Mouse (Mus musculus) intestine, embryonic 16.5 days (tissue): Measurements from ENCODE around the gene Fstl3. TPM values are rescaled to one million over a fixed set of nuclear protein-coding genes. Genes with fewer than 3 reads are reported as not detected.

Experiments
- ATAC-seq: fragments of 200-750 bp; cut with Nextera tagmentation; 2 replicates; pipeline ENCODE4 v1.8.0; 2017; ENCODE audit warnings: moderate TSS enrichment, moderate library complexity
- H3K27ac ChIP-seq: fragments of 300-500 bp; sonication (generic); 2 replicates; pipeline ENCODE4 v1.5.1; 2014; ENCODE audit warnings: mild to moderate bottlenecking, low read length
- H3K27me3 ChIP-seq: fragments of 300-500 bp; sonication (generic); replicated peaks from 2 replicates; pipeline ENCODE4 v1.6.1; 2014; ENCODE audit warnings: low read length, control low read depth, mixed read lengths; ENCODE audit not compliant: control insufficient read depth, insufficient read depth
- H3K36me3 ChIP-seq: fragments of 300-500 bp; sonication (generic); 2 replicates; pipeline ENCODE4 v1.6.1; 2014; ENCODE audit warnings: low read length, control low read depth; ENCODE audit not compliant: control insufficient read depth, insufficient read depth
- H3K4me1 ChIP-seq: fragments of 300-500 bp; sonication (generic); 2 replicates; pipeline ENCODE4 v1.6.1; 2014; ENCODE audit warnings: low read length, control low read depth, mixed read lengths; ENCODE audit not compliant: control insufficient read depth, insufficient read depth
- H3K4me2 ChIP-seq: fragments of 300-500 bp; sonication (generic); 2 replicates; pipeline ENCODE4 v1.6.1; 2014; ENCODE audit warnings: low read depth, low read length, control low read depth
- H3K4me3 ChIP-seq: fragments of 300-500 bp; sonication (generic); 2 replicates; pipeline ENCODE4 v1.5.1; 2014; ENCODE audit warnings: mild to moderate bottlenecking, low read length
- H3K9ac ChIP-seq: fragments of 300-500 bp; sonication (generic); 2 replicates; pipeline ENCODE4 v1.6.1; 2014; ENCODE audit warnings: low read depth, low read length
- H3K9me3 ChIP-seq: fragments of 300-500 bp; sonication (generic); 2 replicates; pipeline ENCODE4 v1.6.1; 2016; ENCODE audit warnings: low read length, control low read depth; ENCODE audit not compliant: control insufficient read depth
- WGBS: fragments of 180-500 bp; shearing (Covaris S2); extraction: QIAGEN DNeasy Blood & Tissue Kit; methylation state at CpG from one replicate; pipeline ENCODE4 v1.1.7; 2014; 5-methylcytosine and 5-hydroxymethylcytosine counted together
- polyA plus RNA-seq: library from polyadenylated mRNA; unstranded; fragments of >200 nt; fragmentation: Nextera tagmentation; extraction: Ambion mirVana; gene quantifications from 2 replicates; pipeline ENCODE4 v1.2.1, GENCODE M21; 2015

Gene Fstl3
- polyA plus RNA-seq, 1 experiment from 2014 or later = 15.1 TPM

- no peak within 1 kb of the TSS for H3K27ac ChIP-seq
- H3K9me3 ChIP-seq = no peaks in the 10 kb centered on the region; the same call in 1 of the 2 replicates
- no peak within 1 kb of the TSS for H3K9ac ChIP-seq
- H3K4me1 ChIP-seq = peaks cover 18% of the 10 kb centered on the region
- WGBS = 88% methylated on average over 4 of the region's 4 CpGs
- no peaks in the 10 kb centered on the region for H3K27me3 ChIP-seq
- ATAC-seq = no peak
- H3K4me2 ChIP-seq = no peak within 1 kb of the TSS
- no peaks in the 10 kb centered on the region for H3K36me3 ChIP-seq
- no peak within 1 kb of the TSS for H3K4me3 ChIP-seq
Measured at GRCm38 (mm10) chr10:79790861-79791260, 13.8 kb downstream of the Fstl3 start, which contains the start of gene Prss57. TSS of gene Prss57 (minus strand) at chr10:79790961.

- Histone ChIP-seq H3K9ac (no peak overlapping the region), H3K4me1 (peaks cover 22% of the 10 kb centered on the region), H3K27me3 (no peaks in the 10 kb centered on the region), H3K36me3 (no peaks in the 10 kb centered on the region), H3K4me2 (no peak overlapping the region), H3K9me3 (no peaks in the 10 kb centered on the region; the same call in 1 of the 2 replicates), H3K27ac (no peak overlapping the region), H3K4me3 (no peak overlapping the region)
- no peak for ATAC-seq
- 81% methylated on average over 5 of the region's 5 CpGs for WGBS
Measured at GRCm38 (mm10) chr10:79792339-79793040, 15.4 kb downstream of the Fstl3 start.

GRCm38 (mm10) chr10:79793051-79793737 lies 16.1 kb downstream of the Fstl3 start, which contains the start of gene Palm:
TSS of gene Palm (plus strand) at chr10:79793572.
- 6% methylated on average over 51 of the region's 51 CpGs for WGBS
- peak; percentile 62 for ATAC-seq

GRCm38 (mm10) chr10:79793738-79794490 lies 16.8 kb downstream of the Fstl3 start:
- ATAC-seq = peak; percentile 4
- WGBS = 3% methylated on average over 38 of the region's 38 CpGs
- Histone ChIP-seq H3K36me3 (no peaks in the 10 kb centered on the region), H3K27me3 (no peaks in the 10 kb centered on the region), H3K27ac (peak overlapping the region; percentile 74), H3K4me2 (peak overlapping the region; percentile 94), H3K4me3 (peak overlapping the region; percentile 89), H3K9ac (peak overlapping the region; percentile 93), H3K4me1 (peaks cover 22% of the 10 kb centered on the region), H3K9me3 (no peaks in the 10 kb centered on the region; the same call in 1 of the 2 replicates)

More at GRCm38 (mm10) chr10:79793051-79793737, 16.1 kb downstream of the Fstl3 start, which contains the start of gene Palm:
- Histone ChIP-seq H3K27me3 (no peaks in the 10 kb centered on the region), H3K4me2 (peak within 1 kb of the TSS; percentile 94), H3K9ac (peak within 1 kb of the TSS; percentile 93), H3K9me3 (no peaks in the 10 kb centered on the region; the same call in 1 of the 2 replicates), H3K4me3 (peak within 1 kb of the TSS; percentile 89), H3K27ac (peak within 1 kb of the TSS; percentile 74), H3K4me1 (peaks cover 22% of the 10 kb centered on the region), H3K36me3 (no peaks in the 10 kb centered on the region)

GRCm38 (mm10) chr10:79794491-79794931 lies 17.4 kb downstream of the Fstl3 start:
- WGBS = 13% methylated on average over 10 of the region's 10 CpGs
- Histone ChIP-seq H3K4me2 (peak overlapping the region; percentile 94), H3K27me3 (no peaks in the 10 kb centered on the region), H3K4me1 (peaks cover 22% of the 10 kb centered on the region), H3K4me3 (peak overlapping the region; percentile 89), H3K9ac (peak overlapping the region; percentile 93), H3K9me3 (no peaks in the 10 kb centered on the region; the same call in 1 of the 2 replicates), H3K36me3 (no peaks in the 10 kb centered on the region), H3K27ac (peak overlapping the region; percentile 74)
- ATAC-seq = peak; percentile 34

GRCm38 (mm10) chr10:79795905-79796304 lies 18.8 kb downstream of the Fstl3 start:
- H3K4me2 ChIP-seq = no peak overlapping the region
- peaks cover 22% of the 10 kb centered on the region for H3K4me1 ChIP-seq
- no peaks in the 10 kb centered on the region for H3K36me3 ChIP-seq
- ATAC-seq = no peak
- H3K9ac ChIP-seq = no peak overlapping the region
- H3K27ac ChIP-seq = no peak overlapping the region
- 96% methylated on average over 3 of the region's 3 CpGs for WGBS
- H3K4me3 ChIP-seq = no peak overlapping the region
- no peaks in the 10 kb centered on the region for H3K27me3 ChIP-seq
- no peaks in the 10 kb centered on the region; the same call in 1 of the 2 replicates for H3K9me3 ChIP-seq

GRCm38 (mm10) chr10:79797326-79797725 lies 20.3 kb downstream of the Fstl3 start:
- H3K9me3 ChIP-seq = no peaks in the 10 kb centered on the region; the same call in 1 of the 2 replicates
- H3K27me3 ChIP-seq = no peaks in the 10 kb centered on the region
- no peak overlapping the region for H3K4me3 ChIP-seq
- ATAC-seq = no peak
- 44% methylated on average over 15 of the region's 15 CpGs for WGBS
- H3K36me3 ChIP-seq = no peaks in the 10 kb centered on the region
- no peak overlapping the region for H3K27ac ChIP-seq
- peak overlapping the region; percentile 42 for H3K9ac ChIP-seq
- no peak overlapping the region for H3K4me2 ChIP-seq
- peaks cover 25% of the 10 kb centered on the region for H3K4me1 ChIP-seq

- 88% methylated on average over 12 of the region's 12 CpGs for WGBS
- no peaks in the 10 kb centered on the region for H3K36me3 ChIP-seq
- no peak; the same call in 1 of the 2 replicates for ATAC-seq
Measured at GRCm38 (mm10) chr10:79798289-79798928, 21.3 kb downstream of the Fstl3 start.

More at GRCm38 (mm10) chr10:79798289-79798928, 21.3 kb downstream of the Fstl3 start:
- Histone ChIP-seq H3K27me3 (no peaks in the 10 kb centered on the region), H3K9me3 (no peaks in the 10 kb centered on the region; the same call in 1 of the 2 replicates), H3K4me1 (peaks cover 31% of the 10 kb centered on the region), H3K9ac (no peak overlapping the region), H3K4me3 (no peak overlapping the region), H3K4me2 (no peak overlapping the region), H3K27ac (no peak overlapping the region)
